Mouse (Mus musculus) heart, embryonic 16.5 days (tissue): ENCODE data around the gene Tppp. TPM values are rescaled to one million over a fixed set of nuclear protein-coding genes. Genes with fewer than 3 reads are reported as not detected.

Experiments used
- ATAC-seq: fragments of 200-750 bp; cut with Nextera tagmentation; replicated peaks from 2 replicates; pipeline ENCODE4 v1.8.0; 2017; ENCODE audit warnings: moderate number of reproducible peaks; ENCODE audit not compliant: insufficient read depth, low FRiP score; ENCODE audit errors: extremely low read depth
- H3K27ac ChIP-seq: fragments of 300-500 bp; sonication (generic); 2 replicates; pipeline ENCODE4 v1.5.1; 2014; ENCODE audit warnings: mild to moderate bottlenecking, low read length, control low read depth, moderate library complexity
- H3K27me3 ChIP-seq: fragments of 300-500 bp; sonication (generic); 2 replicates; pipeline ENCODE4 v1.6.1; 2014; ENCODE audit warnings: low read length, mixed read lengths; ENCODE audit not compliant: control insufficient read depth, insufficient read depth
- H3K36me3 ChIP-seq: fragments of 300-500 bp; sonication (generic); 2 replicates; pipeline ENCODE4 v1.6.1; 2014; ENCODE audit not compliant: control insufficient read depth, insufficient read depth
- H3K4me1 ChIP-seq: fragments of 300-500 bp; sonication (generic); 2 replicates; pipeline ENCODE4 v1.6.1; 2014; ENCODE audit warnings: low read length, mixed read lengths; ENCODE audit not compliant: control insufficient read depth, insufficient read depth
- H3K4me2 ChIP-seq: fragments of 300-500 bp; sonication (generic); 2 replicates; pipeline ENCODE4 v1.6.1; 2014; ENCODE audit warnings: low read depth, mild to moderate bottlenecking, control low read depth, low read length
- H3K4me3 ChIP-seq: fragments of 300-500 bp; sonication (generic); 2 replicates; pipeline ENCODE4 v1.5.1; 2014; ENCODE audit warnings: mild to moderate bottlenecking, control low read depth, low read length
- H3K9ac ChIP-seq: fragments of 300-500 bp; sonication (generic); 2 replicates; pipeline ENCODE4 v1.6.1; 2014; ENCODE audit warnings: low read length, control low read depth
- H3K9me3 ChIP-seq: fragments of 300-500 bp; sonication (generic); replicated peaks from 2 replicates; pipeline ENCODE4 v1.6.1; 2016; ENCODE audit warnings: low read length; ENCODE audit not compliant: control insufficient read depth
- WGBS: fragments of 180-500 bp; shearing (Covaris S2); extraction: QIAGEN DNeasy Blood & Tissue Kit; methylation state at CpG from one replicate; pipeline ENCODE4 v1.1.7; 2014; 5-methylcytosine and 5-hydroxymethylcytosine counted together
- polyA plus RNA-seq: library from polyadenylated mRNA; unstranded; fragments of >200 nt; fragmentation: Nextera tagmentation; extraction: Ambion mirVana; gene quantifications from 2 replicates; pipeline ENCODE4 v1.2.1, GENCODE M21; 2015

The Tppp gene
- 6.4 and 8.6 TPM in 2 replicates for polyA plus RNA-seq

DNA sequence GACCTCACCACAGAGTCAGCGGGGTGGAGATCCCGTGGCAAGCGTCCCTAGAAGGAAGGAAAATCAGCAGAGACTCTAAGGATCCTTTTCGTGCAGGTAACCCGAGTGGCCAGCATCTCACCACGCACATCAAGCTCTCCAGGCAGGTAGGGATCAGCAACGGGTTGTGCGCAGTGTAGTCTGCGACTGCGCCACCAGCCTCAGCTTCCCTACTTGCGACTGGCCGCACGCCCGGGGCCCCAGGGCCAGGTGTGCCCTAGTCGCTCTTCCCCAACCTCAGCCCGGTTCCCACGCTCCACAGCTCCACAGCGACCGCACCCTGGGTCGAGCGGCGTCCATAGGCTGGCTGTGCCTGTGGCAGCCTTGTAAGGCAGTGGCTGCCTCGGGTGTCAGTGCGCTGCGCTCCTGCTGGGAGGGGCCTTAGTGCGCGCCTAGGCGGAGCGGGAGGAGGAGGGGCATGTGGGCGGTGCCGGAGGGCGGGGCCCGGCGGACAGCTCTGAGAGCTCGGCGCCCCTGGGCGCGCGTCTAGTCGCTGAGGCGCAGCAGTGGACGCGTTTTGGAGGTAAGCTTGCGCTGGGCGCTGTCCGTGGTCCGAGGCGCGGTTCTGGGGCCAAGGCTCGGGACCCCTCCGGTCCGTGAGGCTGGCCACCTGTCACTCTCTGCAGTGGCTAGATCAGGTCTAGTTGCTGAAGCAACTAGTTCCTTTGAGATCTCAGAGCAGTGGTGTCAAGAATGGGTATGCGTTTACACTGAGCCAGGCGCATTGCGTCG, at the start of gene Tppp:
Gene Tppp, plus strand, starts transcription at position 460 of the 771 bp plus-strand sequence.
- peak within 1 kb of the TSS; percentile 99 for H3K4me2 ChIP-seq
- H3K9me3 ChIP-seq, result no peaks in the 10 kb centered on the region
- peaks cover 13% of the 10 kb centered on the region for H3K4me1 ChIP-seq
- peak within 1 kb of the TSS; percentile 70 for H3K4me3 ChIP-seq
- H3K9ac ChIP-seq, result peak within 1 kb of the TSS; percentile 84
- peak within 1 kb of the TSS; percentile 57 for H3K27ac ChIP-seq
- 0 out of 2 replicates have a peak, but pooled peaks cover 8% of the 10 kb centered on the region for H3K27me3 ChIP-seq
- no peaks in the 10 kb centered on the region for H3K36me3 ChIP-seq
- under 1% methylated on average over 55 of the region's 56 CpGs for WGBS
- peak; percentile 97 for ATAC-seq

DNA sequence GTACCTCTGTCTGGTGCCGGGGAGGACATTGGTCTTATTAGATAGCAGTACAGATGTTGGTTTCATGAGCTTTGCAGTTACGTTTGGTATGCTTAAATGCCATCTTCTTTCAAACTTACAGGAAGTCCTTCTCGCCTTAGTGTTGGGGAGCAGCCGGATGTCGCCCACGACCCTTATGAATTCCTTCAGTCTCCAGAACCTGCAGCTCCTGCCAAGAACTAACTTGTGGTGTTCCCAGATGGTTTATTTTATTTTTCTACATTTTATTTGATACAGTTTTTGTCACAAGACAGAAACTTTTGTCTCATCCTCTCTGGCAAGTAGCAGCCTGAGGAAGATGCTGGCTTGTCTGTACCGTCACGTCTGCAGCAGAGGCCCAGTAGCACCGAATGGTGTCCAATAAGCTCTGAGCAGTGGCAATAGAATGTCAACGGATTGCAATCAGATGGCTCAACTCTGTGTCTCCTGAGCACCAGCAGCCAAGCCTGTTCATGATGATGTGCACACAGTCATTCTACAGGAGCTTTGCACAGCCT, 49.0 kb upstream of the Tppp start:
- Histone ChIP-seq H3K27me3 (no peaks in the 10 kb centered on the region), H3K4me1 (no peaks in the 10 kb centered on the region), H3K4me2 (no peak overlapping the region), H3K36me3 (peaks cover 42% of the 10 kb centered on the region), H3K27ac (no peak overlapping the region), H3K9me3 (no peaks in the 10 kb centered on the region), H3K4me3 (no peak overlapping the region), H3K9ac (no peak overlapping the region)
- WGBS, result 86% methylated on average over 10 of the region's 10 CpGs
- no peak for ATAC-seq

DNA sequence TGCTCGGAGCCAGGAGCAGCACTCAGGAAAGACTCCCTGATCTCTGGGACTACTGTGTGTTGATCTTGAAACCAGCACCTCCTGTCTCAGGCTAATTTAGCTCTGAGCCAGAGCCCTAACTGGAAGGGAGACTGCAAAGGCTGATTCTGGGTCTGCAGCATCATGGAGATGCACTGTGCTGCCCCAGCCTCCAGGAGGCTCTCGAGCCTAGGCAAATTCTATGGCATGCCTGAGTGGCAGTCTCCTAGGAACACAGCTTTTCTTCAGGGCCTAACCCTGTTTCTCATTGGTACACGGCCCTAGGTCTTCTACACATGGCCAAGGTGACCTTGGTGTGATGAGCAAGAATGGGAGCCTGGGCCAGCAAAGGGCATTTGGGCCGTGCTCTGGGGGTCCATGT, 48.0 kb upstream of the Tppp start:
- H3K27me3 ChIP-seq, result no peaks in the 10 kb centered on the region
- H3K9me3 ChIP-seq, result no peaks in the 10 kb centered on the region
- H3K9ac ChIP-seq, result no peak overlapping the region
- no peak overlapping the region for H3K4me3 ChIP-seq
- WGBS, result 71% methylated on average over 4 of the region's 4 CpGs
- no peak overlapping the region for H3K4me2 ChIP-seq
- ATAC-seq, result no peak
- no peaks in the 10 kb centered on the region for H3K4me1 ChIP-seq
- peaks cover 33% of the 10 kb centered on the region for H3K36me3 ChIP-seq
- no peak overlapping the region for H3K27ac ChIP-seq

DNA sequence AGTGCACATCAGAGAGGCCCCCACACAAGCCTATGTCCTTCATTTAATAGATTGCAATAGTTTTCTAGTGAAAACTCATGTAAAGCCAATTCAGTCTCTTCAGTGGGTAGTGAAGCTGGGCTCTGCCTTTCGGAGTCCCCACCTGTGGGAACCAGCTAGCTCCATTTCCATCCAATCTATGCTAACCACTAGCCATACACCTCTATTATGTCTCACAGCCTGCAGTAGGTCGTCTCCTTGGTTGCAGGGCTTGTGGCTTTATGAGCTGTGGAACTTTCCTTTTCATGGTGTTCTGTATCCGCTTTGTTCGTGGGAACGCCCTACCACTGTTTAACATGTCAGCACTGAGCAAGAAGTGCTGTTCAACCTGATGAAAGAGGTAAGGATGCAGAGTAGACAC, 45.7 kb upstream of the Tppp start, which contains the start of gene Zdhhc11:
Gene Zdhhc11, plus strand, starts transcription at position 301 of the 400 bp plus-strand sequence.
- no peaks in the 10 kb centered on the region for H3K9me3 ChIP-seq

DNA sequence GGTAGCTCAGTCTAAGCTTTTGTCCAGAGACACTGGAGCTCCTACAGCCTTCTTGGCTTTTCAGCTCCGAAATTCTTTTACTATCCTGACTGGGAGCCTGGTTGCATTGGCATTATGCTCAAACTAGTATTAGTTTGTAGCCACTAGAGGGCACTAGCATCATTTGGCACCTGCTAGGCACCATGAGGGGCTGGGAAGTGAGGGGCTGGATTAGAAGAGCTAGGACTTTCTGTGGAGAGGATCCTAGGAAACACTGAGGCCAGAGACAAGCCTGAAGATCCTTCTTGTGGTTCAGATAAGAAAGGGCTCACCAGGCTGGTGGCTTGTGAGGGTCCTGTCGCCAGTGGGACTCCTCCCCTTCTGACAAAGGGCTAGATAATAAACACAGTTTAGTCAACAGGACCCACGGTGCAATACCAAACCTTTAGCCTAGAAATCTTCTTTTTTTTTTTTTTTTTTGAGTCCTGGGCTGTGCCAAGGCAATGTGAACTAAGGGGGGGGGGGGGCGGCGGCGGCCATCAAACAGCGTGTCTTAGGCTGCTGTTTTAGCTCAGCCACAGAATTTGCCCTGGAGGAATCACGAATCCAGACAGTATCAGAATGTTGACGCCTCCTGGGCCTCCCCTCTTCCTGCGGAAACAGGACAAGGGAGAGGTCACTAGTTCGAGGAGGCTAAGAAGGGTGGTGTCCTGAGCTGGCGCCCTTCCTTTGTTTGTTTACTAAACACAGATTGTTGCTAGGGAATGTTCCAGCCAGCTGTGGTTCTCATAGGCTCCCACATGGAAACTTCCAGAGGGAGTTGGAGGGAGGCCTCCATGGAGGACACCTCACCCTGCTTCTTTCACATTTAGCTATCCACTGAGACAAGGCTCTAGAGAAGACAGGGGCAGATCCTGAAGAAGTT, 38.4 kb upstream of the Tppp start:
- H3K27me3 ChIP-seq, result no peaks in the 10 kb centered on the region
- no peaks in the 10 kb centered on the region for H3K9me3 ChIP-seq
- H3K4me3 ChIP-seq, result peak overlapping the region; percentile 27; the same call in 1 of the 2 replicates
- peak; percentile 90 for ATAC-seq
- peak overlapping the region; percentile 28; the same call in 1 of the 2 replicates for H3K9ac ChIP-seq
- no peaks in the 10 kb centered on the region for H3K36me3 ChIP-seq
- 8% methylated on average over 12 of the region's 12 CpGs for WGBS
- peak overlapping the region; percentile 59 for H3K4me2 ChIP-seq
- peaks cover 10% of the 10 kb centered on the region for H3K4me1 ChIP-seq
- H3K27ac ChIP-seq, result peak overlapping the region; percentile 87

More for the DNA sequence above, 45.7 kb upstream of the Tppp start, which contains the start of gene Zdhhc11:
- Histone ChIP-seq H3K27me3 (no peaks in the 10 kb centered on the region), H3K27ac (no peak within 1 kb of the TSS), H3K36me3 (peaks cover 21% of the 10 kb centered on the region), H3K4me2 (no peak within 1 kb of the TSS), H3K9ac (no peak within 1 kb of the TSS), H3K4me1 (no peaks in the 10 kb centered on the region), H3K4me3 (no peak within 1 kb of the TSS)
- WGBS, result 88% methylated on average over 5 of the region's 5 CpGs
- ATAC-seq, result no peak

DNA sequence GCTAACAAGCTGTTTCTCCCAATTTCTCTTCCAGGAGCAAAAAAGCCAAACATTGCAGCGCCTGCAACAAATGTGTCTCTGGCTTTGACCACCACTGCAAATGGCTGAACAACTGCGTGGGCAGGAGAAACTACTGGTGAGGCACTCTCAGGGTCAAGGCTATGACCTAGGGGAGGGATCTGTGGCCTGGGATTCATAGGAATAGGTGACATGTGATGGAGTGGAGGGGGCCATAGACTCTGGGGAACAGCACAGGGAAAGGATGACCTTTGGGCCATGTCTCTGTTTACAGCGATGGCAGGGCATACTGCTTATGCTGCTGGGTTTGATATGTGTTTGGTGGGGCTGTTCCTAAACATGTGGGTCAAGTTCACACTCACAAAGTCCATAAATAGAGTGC, 34.7 kb upstream of the Tppp start:
- no peak overlapping the region for H3K4me3 ChIP-seq
- no peaks in the 10 kb centered on the region for H3K27me3 ChIP-seq
- H3K9ac ChIP-seq, result no peak overlapping the region
- H3K4me1 ChIP-seq, result peaks cover 10% of the 10 kb centered on the region
- WGBS, result 86% methylated on average over 3 of the region's 3 CpGs
- no peak overlapping the region for H3K27ac ChIP-seq
- ATAC-seq, result no peak
- no peaks in the 10 kb centered on the region for H3K36me3 ChIP-seq
- no peaks in the 10 kb centered on the region for H3K9me3 ChIP-seq
- H3K4me2 ChIP-seq, result no peak overlapping the region

DNA sequence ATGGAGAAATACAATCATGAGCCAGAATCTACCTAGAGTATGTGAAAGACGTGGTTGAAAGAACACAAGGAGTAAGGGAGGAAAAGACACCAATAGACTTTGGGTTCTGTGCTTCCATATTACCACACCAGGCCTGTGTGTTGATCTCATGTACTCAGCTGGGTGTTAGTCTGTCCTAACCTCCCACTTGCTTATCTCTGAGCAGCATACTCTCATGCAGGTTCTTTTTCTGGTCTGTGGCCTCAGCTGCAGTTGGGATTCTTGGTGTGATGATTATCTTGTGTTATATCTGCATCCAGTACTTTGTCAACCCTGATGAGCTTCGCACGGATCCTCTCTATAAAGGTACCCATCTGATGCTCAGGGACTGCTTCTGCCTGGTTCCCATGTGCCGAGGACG, 32.3 kb upstream of the Tppp start:
- Histone ChIP-seq H3K4me3 (no peak overlapping the region), H3K4me2 (no peak overlapping the region), H3K4me1 (no peaks in the 10 kb centered on the region), H3K36me3 (no peaks in the 10 kb centered on the region), H3K9ac (no peak overlapping the region), H3K9me3 (no peaks in the 10 kb centered on the region), H3K27ac (no peak overlapping the region), H3K27me3 (no peaks in the 10 kb centered on the region)
- WGBS, result 84% methylated on average over 5 of the region's 5 CpGs
- no peak for ATAC-seq

DNA sequence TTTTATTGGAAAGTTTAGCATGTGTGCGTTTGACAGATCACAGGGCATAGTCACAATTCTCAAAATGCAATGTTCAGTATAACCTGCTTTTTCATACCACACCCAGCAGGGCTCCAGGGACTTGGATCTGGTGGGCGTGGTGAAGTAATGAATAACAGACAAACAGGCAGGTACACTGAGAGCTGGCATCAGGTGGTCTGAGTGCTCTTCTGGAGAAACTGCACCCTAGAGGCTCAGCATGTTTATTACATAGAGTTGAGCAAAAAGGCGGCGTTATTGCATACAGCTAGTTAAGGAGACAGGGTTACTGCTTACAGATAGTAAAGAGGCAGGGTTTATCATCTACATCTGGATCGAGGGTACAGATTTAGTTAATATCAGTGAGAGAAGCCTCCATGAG, 18.9 kb upstream of the Tppp start:
- Histone ChIP-seq H3K27ac (no peak overlapping the region), H3K4me1 (peaks cover 4% of the 10 kb centered on the region; the same call in 1 of the 2 replicates), H3K4me2 (no peak overlapping the region), H3K27me3 (no peaks in the 10 kb centered on the region), H3K9me3 (no peaks in the 10 kb centered on the region), H3K36me3 (no peaks in the 10 kb centered on the region), H3K9ac (no peak overlapping the region), H3K4me3 (no peak overlapping the region)
- no peak for ATAC-seq
- WGBS, result 69% methylated on average over 5 of the region's 5 CpGs
